18 mouse cellular contexts compared by ENCODE assay signal in genomic region chr12:5969556-5969955, GRCm38 (mm10).
"Had no signal": no experiment of that assay in that cellular context is flagged by ENCODE, and none has a peak within 500 bp of the region (broad histone marks: within the 10 kb centered on the region; RNA-seq: fewer than 3 reads in every experiment).

No protein-coding gene starts in this region.

- ATAC-seq: intestine, postnatal 0 days; midbrain, embryonic 13.5 days had no signal

- H3K4me3 ChIP-seq: layer of hippocampus, adult 2 months; limb, embryonic 10.5 days; limb, embryonic 13.5 days; liver, embryonic 13.5 days; megakaryocyte, embryonic 14.5 days; midbrain, embryonic 10.5 days; midbrain, embryonic 13.5 days; stomach, embryonic 15.5 days had no signal

- H3K9ac ChIP-seq: limb, embryonic 13.5 days; liver, embryonic 13.5 days; lung, embryonic 14.5 days; midbrain, embryonic 13.5 days; stomach, embryonic 15.5 days had no signal

- H3K4me2 ChIP-seq: limb, embryonic 13.5 days; liver, embryonic 13.5 days; lung, embryonic 14.5 days; midbrain, embryonic 13.5 days; stomach, embryonic 15.5 days had no signal

- DNase-seq: kidney, adult 2 months; kidney, postnatal 25 days; layer of hippocampus, adult 9-11 months; liver; liver, embryonic 13.5 days; lung, embryonic 14.5 days; lung, postnatal 14 days; spleen, adult 18-20 months; thymus, postnatal 25 days had no signal

- H3K36me3 ChIP-seq: limb, embryonic 10.5 days; limb, embryonic 13.5 days; liver, embryonic 13.5 days; midbrain, embryonic 10.5 days; midbrain, embryonic 13.5 days; stomach, embryonic 15.5 days had no signal

- H3K27ac ChIP-seq: kidney, postnatal 0 days; layer of hippocampus, adult 2 months; limb, embryonic 10.5 days; limb, embryonic 13.5 days; liver, embryonic 13.5 days; midbrain, embryonic 10.5 days; midbrain, embryonic 13.5 days; stomach, embryonic 15.5 days had no signal

- H3K9me3 ChIP-seq: limb, embryonic 10.5 days; limb, embryonic 13.5 days; liver, embryonic 13.5 days; megakaryocyte, embryonic 14.5 days; midbrain, embryonic 10.5 days; midbrain, embryonic 13.5 days; stomach, embryonic 15.5 days had no signal

- H3K4me1 ChIP-seq: limb, embryonic 10.5 days; limb, embryonic 13.5 days; liver, embryonic 13.5 days; megakaryocyte, embryonic 14.5 days; midbrain, embryonic 10.5 days; midbrain, embryonic 13.5 days; stomach, embryonic 15.5 days had no signal

- H3K27me3 ChIP-seq: limb, embryonic 13.5 days; liver, embryonic 13.5 days; megakaryocyte, embryonic 14.5 days; midbrain, embryonic 13.5 days; stomach, embryonic 15.5 days had no signal
